Mouse (Mus musculus): Measurements from ENCODE around the gene Cct7.
A peak's percentile ranks its signal among the peaks of the same experiment; 100 is the strongest.

DNA sequence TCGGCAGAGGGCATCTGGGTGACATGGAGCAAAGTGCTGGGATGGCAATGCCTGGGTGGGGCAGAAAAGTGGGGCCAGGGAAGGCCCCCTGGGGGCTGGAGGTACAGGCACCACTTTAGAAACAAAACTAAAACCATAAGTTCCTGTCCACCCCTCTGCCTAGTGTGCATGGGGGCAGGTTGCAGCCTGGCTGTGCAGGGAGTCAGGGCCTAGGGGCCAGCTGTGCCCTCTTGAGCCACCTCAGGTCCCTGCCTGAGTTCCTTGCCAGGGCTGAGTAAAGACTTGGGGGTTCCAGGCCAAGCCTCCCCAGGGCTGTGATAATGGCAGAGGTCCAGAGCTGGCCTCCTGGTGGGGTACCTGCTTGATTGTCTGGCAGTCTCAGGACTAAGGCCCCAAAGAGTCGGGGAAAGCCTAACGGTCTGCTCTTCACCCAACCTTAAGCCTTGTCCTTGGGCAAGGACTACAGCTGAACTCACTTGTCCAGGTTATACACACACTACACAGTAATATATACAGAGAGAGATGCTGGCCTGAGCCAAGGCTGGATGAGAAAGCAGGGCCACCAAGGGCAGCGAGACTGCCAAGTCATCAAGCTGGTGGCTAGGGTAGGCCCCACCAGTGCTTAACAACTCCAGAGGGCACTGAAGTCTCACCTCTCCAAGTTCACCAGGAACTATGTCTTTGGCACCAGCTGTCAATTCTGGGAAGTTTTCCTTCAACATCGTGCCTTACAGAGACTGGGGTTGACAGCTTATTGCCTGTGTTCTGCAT, 18.5 kb downstream of the Cct7 start:
- TF ChIP-seq POLR2AphosphoS2 (IDR thresholded peaks at IDR 0.05; ENCODE audit: insufficient read length, low read depth) (peak; percentile 81), USF1 (IDR thresholded peaks at IDR 0.05; ENCODE audit: low read depth) (no peak), POLR2A (IDR thresholded peaks at IDR 0.05; ENCODE audit: insufficient read length, low read depth) (no peak)

Measured in myocyte (in vitro differentiated cells).